Mouse (Mus musculus): ENCODE data around the gene Taz. TPM values are rescaled to one million over a fixed set of nuclear protein-coding genes. Genes with fewer than 3 reads are reported as not detected.

Gene Taz
- polyA plus RNA-seq, 1 experiment from 2014 or later = 94.9 TPM

- peak; percentile 92 for ATAC-seq (ENCODE audit: insufficient number of reproducible peaks, insufficient read depth, low FRiP score, low TSS enrichment, low read depth)
- H3K4me3 ChIP-seq (replicated peaks) = peak within 1 kb of the TSS; percentile 49
- H3K4me1 ChIP-seq (replicated peaks) = no peaks in the 10 kb centered on the region; the same call in none of the 2 replicates
- H3K9ac ChIP-seq (replicated peaks) = peak within 1 kb of the TSS; percentile 60
- peaks cover 19% of the 10 kb centered on the region; the same call in 1 of the 2 replicates for H3K36me3 ChIP-seq
- peak within 1 kb of the TSS; percentile 66 for H3K4me2 ChIP-seq
- H3K27me3 ChIP-seq = no peaks in the 10 kb centered on the region
- WGBS = 13% methylated on average over 29 of the region's 30 CpGs
- H3K27ac ChIP-seq = peak within 1 kb of the TSS; percentile 80; the same call in 1 of the 2 replicates
- H3K9me3 ChIP-seq = no peaks in the 10 kb centered on the region
Measured at GRCm38 (mm10) chrX:74328725-74329161, 47.0 kb downstream of the Taz start, which contains the start of gene Plxna3. TSS of gene Plxna3 (plus strand) at chrX:74329066.

- Histone ChIP-seq H3K4me3 (replicated peaks) (peak overlapping the region; percentile 49), H3K4me2 (peak overlapping the region; percentile 66), H3K4me1 (replicated peaks) (no peaks in the 10 kb centered on the region; the same call in none of the 2 replicates), H3K27ac (0 out of 2 replicates have a peak overlapping the region, but pooled peaks have one; percentile 80), H3K9me3 (no peaks in the 10 kb centered on the region), H3K27me3 (no peaks in the 10 kb centered on the region), H3K36me3 (peaks cover 24% of the 10 kb centered on the region; the same call in 1 of the 2 replicates), H3K9ac (replicated peaks) (peak overlapping the region; percentile 60)
- WGBS = 24% methylated on average over 8 of the region's 10 CpGs
- peak; percentile 35; the same call in 1 of the 2 replicates for ATAC-seq (ENCODE audit: insufficient number of reproducible peaks, insufficient read depth, low FRiP score, low TSS enrichment, low read depth)
Measured at GRCm38 (mm10) chrX:74329215-74329671, 47.5 kb downstream of the Taz start.

DNA sequence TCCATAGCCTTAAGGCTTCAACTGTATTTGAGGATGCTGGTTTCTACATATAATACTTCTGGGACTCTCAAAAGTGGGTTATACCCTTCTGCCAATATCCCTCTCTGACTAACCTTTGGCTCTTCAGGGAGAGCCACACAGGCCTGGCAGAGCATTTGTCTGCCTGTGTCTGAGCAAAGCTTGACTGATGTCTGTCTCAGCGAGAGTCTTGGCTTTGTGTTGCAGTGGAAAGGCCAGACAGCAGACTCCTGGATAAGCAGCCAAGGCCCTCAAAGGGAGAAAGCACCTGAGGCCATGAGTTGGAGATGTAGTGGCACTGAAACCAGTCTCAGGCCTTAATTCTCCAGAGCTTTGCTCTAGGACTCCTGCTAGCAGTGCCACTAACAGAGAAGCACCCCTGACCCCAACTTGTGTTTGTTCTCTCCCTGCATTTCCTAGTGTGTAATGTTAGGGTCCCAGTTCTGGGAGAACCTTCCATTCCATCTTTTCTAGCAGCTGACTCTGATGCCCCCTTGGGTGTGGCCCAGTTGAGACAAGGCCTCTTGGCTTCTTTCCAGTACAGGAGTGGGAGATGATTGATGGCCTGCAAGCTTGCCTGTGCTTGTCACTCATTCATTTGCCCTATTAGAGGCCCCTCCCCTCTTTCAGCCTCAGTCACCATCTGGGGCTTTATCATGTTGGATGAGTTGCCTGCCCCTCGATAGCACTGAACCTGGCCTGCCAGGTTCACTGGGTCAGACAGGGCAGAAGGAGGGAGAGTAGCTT is 48.6 kb downstream of the Taz start:
- WGBS = 49% methylated on average over 2 of the region's 2 CpGs
- Histone ChIP-seq H3K4me3 (replicated peaks) (peak overlapping the region; percentile 49), H3K27me3 (no peaks in the 10 kb centered on the region), H3K36me3 (peaks cover 34% of the 10 kb centered on the region), H3K9me3 (no peaks in the 10 kb centered on the region), H3K4me1 (replicated peaks) (no peaks in the 10 kb centered on the region; the same call in none of the 2 replicates), H3K9ac (replicated peaks) (peak overlapping the region; percentile 60; the same call in 1 of the 2 replicates), H3K27ac (no peak overlapping the region), H3K4me2 (peak overlapping the region; percentile 66)
- ATAC-seq (ENCODE audit: insufficient number of reproducible peaks, insufficient read depth, low FRiP score, low TSS enrichment, low read depth) = no peak

Small RNA genes within 50 kb of the gene (microRNA-seq; reads per million reads assigned to microRNA genes)
- gene Mir7091 = not detected
- not detected for gene Mir7092

Other genes starting within 250 kb of the Taz start
- gene Opn1mw, start 154.4 kb upstream of the Taz start, polyA plus RNA-seq (2016; fragmentation: Nextera tagmentation; extraction: Ambion mirVana) = not detected in 2 replicates
- 13.1 and 14.2 TPM in 2 replicates for gene Mecp2, start 146.5 kb upstream of the Taz start, polyA plus RNA-seq (2016; fragmentation: Nextera tagmentation; extraction: Ambion mirVana)
- not detected in 2 replicates for gene Tex28, start 114.1 kb upstream of the Taz start, polyA plus RNA-seq (2016; fragmentation: Nextera tagmentation; extraction: Ambion mirVana)
- 0.08 and 0.19 TPM in 2 replicates for gene Tktl1, start 104.7 kb upstream of the Taz start, polyA plus RNA-seq (2016; fragmentation: Nextera tagmentation; extraction: Ambion mirVana)
- 311 and 345 TPM in 2 replicates for gene Flna, start 32.1 kb upstream of the Taz start, polyA plus RNA-seq (2016; fragmentation: Nextera tagmentation; extraction: Ambion mirVana)
- 21.3 and 25.4 TPM in 2 replicates for gene Emd, start 27.2 kb upstream of the Taz start, polyA plus RNA-seq (2016; fragmentation: Nextera tagmentation; extraction: Ambion mirVana)
- 787 and 794 TPM in 2 replicates for gene Rpl10, start 11.1 kb upstream of the Taz start, polyA plus RNA-seq (2016; fragmentation: Nextera tagmentation; extraction: Ambion mirVana)
- gene Dnase1l1, start 425 bp downstream of the Taz start, polyA plus RNA-seq (2016; fragmentation: Nextera tagmentation; extraction: Ambion mirVana) = 9.9 and 11.6 TPM in 2 replicates
- 94.8 and 106 TPM in 2 replicates for gene Atp6ap1, start 15.2 kb downstream of the Taz start, polyA plus RNA-seq (2016; fragmentation: Nextera tagmentation; extraction: Ambion mirVana)
- 228 and 276 TPM in 2 replicates for gene Gdi1, start 23.1 kb downstream of the Taz start, polyA plus RNA-seq (2016; fragmentation: Nextera tagmentation; extraction: Ambion mirVana)
- gene Fam50a, start 31.1 kb downstream of the Taz start, polyA plus RNA-seq (2016; fragmentation: Nextera tagmentation; extraction: Ambion mirVana) = 68.1 and 73.2 TPM in 2 replicates
- 27.1 and 27.3 TPM in 2 replicates for gene Plxna3, start 47.2 kb downstream of the Taz start, polyA plus RNA-seq (2016; fragmentation: Nextera tagmentation; extraction: Ambion mirVana)
- 107 and 122 TPM in 2 replicates for gene Lage3, start 71.7 kb downstream of the Taz start, polyA plus RNA-seq (2016; fragmentation: Nextera tagmentation; extraction: Ambion mirVana)
- 57.1 and 59.8 TPM in 2 replicates for gene Ubl4a, start 91.3 kb downstream of the Taz start, polyA plus RNA-seq (2016; fragmentation: Nextera tagmentation; extraction: Ambion mirVana)
- gene Slc10a3, start 91.4 kb downstream of the Taz start, polyA plus RNA-seq (2016; fragmentation: Nextera tagmentation; extraction: Ambion mirVana) = 14.4 and 14.8 TPM in 2 replicates
- 30.5 and 32.6 TPM in 2 replicates for gene Fam3a, start 111.4 kb downstream of the Taz start, polyA plus RNA-seq (2016; fragmentation: Nextera tagmentation; extraction: Ambion mirVana)
- gene Ikbkg, start 111.4 kb downstream of the Taz start, polyA plus RNA-seq (2016; fragmentation: Nextera tagmentation; extraction: Ambion mirVana) = 22.1 and 22.3 TPM in 2 replicates
- 44.1 and 46.0 TPM in 2 replicates for gene G6pdx, start 147.3 kb downstream of the Taz start, polyA plus RNA-seq (2016; fragmentation: Nextera tagmentation; extraction: Ambion mirVana)
- gene Gm6880, start 199.5 kb downstream of the Taz start, polyA plus RNA-seq (2016; fragmentation: Nextera tagmentation; extraction: Ambion mirVana) = 0.69 and 1.4 TPM in 2 replicates

Data from limb, embryonic 12.5 days (tissue).